Mouse (Mus musculus) embryo, embryonic 10.5 days (tissue): ENCODE measurements around the gene Wnt1.
"Not testable (repeated sequence)": the region's sequence is repeated elsewhere in the genome, so short reads cannot be mapped to it uniquely, and the experiment has no call there.

Experiments
- DNase-seq: peaks from one replicate; pipeline ENCODE4 v3.0.0-alpha.2; 2015; ENCODE audit warnings: low spot score

The Wnt1 gene

DNA sequence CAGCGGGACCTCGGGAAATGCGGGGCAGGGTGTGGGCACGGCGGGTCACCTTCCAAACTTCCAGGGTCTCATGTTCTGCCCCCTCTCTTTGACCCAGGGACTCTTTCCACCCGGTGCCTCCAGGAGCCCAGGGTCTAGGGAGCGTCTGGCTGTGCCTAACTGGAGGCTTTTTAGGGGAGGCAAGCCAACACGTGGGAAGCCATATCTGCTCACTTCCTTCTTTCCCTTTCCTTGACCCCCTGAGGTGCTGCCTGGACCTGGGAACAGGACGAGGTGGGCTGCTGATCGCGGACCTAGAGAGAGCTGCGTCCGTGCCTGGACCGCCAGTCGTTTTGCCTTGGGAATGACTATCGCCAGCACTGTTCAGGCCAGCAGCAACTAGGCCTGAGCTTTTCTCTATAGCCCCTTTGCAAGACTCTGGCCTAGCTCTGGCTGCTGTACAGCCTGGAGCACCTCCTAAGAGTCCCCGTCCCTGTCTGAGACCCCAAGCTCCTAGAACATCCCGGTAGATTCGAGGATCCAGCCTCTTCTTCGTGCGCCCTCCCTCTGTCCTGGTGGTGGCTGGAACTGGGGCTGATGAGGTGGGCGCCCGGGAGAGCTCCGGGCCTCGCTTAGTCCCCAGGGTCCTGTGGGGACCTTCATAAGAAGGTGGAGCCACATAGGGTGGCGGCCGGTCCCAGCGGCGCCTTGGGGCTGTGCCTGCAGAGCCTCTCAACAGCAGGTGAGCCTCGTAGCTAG, 16.6 kb downstream of the Wnt1 start:
- no peak for DNase-seq

DNA sequence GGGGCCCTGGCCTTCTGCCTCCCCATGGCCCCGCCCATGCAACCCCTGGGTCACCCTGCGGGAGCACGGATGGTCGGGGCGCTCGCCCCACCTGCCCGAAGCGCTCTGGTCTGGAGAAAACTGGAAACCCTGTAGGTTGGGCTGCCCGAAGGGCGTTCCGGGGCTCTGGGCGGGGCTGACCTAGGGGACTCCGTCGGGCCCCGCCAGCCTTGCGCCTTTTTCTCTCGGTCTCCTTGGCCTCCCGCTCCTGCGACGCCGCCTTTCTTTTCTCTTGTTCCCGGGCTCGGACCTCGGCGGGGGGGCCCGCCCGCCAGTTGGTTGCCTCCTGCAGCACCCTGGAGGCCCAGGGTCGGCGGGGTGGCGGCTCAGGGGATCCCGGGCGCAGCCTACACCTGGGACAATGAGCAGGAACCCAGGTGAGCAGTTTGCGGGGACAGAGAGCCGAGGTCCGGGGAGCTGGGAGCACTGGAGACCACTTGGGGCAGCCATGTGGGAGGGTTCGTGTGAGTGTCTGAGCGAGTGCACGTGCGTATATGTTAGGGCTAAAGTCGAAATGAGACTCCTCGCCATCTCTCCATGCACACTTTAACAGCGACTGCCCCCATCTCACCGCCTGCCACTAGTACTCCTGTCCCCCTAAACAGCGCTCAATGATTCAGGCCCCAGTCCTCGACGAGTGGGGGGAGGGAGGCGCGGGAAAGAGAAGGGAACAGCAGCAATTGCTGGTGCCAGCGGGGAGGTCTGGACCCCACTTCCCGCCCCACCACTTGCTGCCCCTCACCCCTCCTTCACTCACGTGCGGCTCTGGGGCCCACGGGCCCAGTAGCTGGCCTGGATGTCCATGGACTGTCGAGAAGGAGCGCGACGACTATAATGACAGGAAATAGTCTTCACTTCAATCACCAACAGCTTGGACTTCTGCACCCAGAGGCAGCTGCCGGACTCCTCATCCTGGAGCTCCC, 17.4 kb downstream of the Wnt1 start:
- no peak for DNase-seq

DNA sequence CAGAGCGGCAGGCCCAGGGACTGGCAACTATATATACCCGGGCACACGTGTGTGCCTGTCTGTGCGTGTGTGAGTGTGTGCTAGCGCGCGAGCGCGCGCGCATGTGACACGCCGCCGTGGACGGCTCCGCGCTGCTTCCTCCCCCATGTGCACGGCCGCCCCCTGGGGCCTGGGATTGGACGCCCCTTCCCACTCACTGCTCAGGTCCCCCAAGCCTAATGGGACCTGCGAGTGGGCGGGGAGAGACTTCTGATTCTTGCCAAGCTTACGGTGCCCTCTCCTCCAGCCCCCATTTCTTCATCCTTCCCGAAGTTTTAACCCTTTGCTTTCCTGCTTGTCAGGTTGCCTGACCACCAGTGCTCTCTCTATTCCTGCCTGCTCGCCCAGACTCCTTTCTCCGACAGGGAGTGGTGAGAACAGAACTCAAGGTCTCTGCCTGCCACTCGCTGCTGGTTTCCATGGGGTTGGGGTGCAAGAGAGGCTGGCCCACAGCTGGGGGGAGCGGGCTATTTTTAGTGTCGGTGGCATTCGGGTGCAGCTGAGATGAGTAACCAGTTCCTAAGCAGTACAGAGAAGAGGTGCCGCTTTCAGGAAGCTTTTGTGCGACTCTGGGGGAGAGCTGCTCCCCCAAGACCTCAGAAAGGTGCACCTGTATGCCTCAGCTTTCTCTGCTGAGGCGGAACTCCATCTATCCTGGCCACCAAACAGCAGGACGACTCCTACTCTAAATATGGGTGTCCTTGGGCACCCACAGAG, 18.4 kb downstream of the Wnt1 start:
- no peak for DNase-seq

DNA sequence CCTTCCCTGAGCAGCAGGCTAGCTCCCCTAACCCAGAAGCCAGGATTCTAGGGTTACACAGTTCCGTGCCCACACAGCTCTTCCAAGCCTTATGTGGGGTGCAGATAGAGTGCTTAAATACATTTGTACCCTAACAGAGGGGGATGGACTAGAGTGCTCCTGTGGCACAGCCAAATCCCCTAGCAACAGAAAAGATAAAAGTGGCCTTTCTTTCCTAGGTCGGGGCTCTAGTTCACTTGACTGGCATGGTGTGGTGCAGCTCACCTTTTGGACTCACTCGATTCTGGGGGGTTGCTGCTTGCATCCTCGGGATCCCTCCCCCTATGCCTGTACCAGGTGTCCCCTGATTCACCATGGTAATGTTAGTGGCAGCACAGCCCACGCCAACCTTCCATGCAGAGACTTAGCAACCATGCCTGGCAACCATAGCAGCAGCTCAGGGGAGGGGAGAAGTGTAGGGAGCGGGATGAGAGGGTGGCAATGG, 19.0 kb downstream of the Wnt1 start:
- no peak for DNase-seq

DNA sequence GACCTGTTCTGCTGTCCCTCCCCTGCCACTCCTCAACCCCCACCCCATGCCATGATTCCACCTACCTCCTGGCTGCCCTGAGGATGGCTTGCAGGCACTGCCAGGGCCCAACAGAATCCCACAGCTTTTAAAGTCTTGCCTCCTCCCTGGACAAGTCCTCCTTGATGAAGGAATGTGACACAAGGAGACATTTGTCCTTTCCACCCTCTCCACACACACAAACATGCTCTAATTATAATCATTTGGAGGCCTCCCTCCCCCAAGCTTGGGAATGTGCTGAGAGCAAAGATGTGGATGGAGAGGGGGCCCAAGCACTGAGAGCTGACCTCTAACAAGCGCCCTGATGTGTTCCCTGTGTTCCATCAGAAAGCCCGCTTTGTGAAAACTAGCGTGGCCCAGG, 19.7 kb downstream of the Wnt1 start, which contains the start of gene Ddn:
Gene Ddn (minus strand): TSS at position 101 of the 400 bp plus-strand sequence.
- DNase-seq: no peak

DNA sequence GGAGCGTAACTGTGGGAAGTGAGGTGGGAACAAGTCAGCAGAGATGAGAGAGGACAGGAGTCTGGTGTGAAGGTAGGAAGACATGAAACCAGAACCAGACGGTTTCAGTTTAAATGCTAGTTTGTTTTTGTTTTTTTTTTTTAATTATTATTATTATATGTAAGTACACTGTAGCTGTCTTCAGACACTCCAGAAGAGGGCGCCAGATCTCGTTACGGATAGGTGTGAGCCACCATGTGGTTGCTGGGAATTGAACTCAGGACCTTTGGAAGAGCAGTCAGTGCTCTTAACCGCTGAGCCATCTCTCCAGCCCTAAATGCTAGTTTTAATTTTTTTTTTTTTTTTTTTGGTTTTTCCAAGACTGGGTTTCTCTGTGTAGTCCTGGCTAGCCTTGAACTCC, 20.6 kb downstream of the Wnt1 start:
- not testable (repeated sequence) for DNase-seq

DNA sequence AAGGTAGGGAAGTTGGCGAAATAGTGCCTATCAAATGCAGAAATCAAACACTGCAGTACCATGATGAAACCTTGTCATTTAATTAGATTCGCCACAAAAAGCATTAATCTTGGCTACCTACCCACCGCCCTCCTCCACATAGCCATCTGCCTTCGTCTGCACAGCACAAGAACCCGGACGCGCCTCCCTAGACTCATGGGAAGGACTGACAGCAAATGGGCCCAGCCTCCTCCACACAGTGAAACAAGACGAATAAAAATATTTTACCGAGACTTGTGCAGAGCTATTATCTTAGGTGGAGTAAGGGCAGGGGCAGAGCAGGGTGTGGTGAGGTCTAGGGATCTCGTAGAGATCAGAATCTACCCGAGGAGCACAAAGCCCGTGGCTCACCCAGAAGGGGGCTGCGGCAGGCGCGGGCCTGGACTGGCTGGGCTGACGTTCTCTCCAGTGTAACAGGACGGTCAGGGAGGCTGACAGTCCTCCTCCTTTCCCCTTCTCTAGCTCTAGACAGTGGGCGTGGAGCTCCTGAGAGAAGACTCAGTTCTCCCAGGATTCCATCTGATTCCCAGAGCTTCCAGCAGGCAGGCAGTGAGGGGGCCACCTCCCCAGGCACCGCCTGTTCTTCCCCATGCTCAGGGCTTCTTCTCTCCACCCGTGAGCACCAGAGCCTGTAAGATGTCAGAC, 23.2 kb downstream of the Wnt1 start:
- no peak for DNase-seq

DNA sequence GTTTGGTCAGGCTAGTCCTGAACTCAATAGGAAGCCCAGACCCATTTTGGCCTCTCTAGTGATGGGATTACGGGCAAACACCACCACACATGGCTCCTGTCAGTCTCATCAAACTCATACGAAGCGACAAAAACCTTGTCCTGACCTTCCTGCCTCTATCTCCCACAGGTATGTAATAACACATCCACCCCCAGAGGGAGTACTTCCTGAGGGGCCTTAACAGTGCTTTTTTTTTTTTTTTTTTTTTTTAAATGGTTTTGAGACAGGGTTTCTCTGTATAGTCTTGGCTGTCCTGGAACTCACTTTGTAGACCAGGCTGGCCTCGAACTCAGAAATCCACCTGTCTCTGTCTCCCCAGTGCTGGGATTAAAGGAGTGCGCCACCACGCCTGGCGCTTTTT, 28.5 kb downstream of the Wnt1 start:
- no peak for DNase-seq

DNA sequence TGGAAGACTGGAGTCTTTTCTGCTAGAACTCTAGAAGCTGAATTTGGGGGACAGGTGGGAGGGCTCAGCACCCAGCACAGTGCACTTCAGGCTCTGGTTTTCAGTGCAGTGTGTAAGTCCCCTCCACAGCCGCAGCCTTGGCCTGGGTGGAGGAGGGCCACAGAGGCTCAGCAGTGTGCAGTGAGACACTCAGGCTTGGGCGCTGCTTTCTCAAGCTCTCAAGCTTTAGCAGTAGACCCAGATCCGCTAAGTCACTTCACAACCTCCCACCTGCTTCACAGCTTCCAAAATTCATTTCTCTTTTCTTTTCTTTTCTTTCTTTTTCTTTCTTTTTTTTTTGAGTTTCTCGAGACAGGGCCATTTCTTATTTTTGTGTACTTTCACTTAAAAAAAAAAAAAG, 31.3 kb downstream of the Wnt1 start:
- DNase-seq: no peak

DNA sequence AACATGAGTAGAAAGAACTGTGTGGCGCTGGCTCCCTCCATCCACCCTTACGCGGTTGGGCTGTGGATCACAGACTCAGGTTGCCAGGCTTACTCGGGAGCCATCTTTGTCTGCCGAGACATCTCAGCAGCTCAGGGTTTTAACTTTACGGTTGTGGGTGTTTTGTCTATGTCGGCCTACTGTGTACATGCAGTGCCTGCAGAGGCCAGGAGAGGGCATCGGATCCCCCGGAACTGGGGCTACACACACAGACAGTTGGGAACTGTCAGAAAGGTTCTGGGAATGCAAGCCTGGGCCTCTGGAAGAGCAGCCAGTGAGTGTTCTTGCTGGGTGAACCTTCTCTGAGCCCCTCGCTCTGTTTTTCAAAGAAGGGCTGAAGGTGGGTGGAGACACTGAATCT, 31.7 kb downstream of the Wnt1 start:
- peak; percentile 31 for DNase-seq

DNA sequence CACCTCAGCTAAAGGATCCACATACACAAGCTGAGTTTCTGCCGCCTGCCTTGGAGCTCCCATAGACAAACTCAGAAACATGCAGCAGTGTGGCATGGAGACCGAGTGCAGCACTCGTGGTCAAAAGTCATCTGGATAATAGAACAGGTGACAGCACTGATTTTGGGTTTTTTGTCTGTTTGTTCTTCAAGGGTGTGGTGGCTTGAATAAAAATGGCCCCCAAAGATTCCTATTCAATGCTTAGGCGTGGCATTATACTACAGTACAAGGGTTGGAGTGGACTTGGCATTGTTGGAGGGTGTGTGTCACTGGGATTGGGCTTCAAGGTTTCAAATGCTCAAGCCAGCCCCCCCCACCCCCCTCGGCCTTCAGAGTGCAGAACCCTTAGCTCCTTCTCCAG, 32.5 kb downstream of the Wnt1 start:
- no peak for DNase-seq

DNA sequence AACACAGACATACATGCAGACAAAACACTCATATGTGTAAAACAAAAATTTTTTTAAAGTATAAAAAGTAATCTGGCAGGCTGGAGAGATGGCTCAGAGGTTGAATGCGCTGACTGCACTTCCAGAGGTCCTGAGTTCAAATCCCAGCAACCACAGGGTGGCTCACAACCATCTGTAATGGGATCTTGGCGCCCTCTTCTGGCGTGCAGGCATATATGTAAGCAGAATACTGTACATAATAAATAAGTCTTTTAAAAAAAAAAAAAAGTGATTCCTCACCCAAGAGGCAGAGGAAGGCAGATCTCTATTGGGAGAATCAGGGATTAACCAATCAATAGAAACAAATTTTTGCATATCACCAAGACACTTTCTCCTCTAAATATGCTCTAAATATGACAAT, 33.8 kb downstream of the Wnt1 start:
- no peak for DNase-seq

DNA sequence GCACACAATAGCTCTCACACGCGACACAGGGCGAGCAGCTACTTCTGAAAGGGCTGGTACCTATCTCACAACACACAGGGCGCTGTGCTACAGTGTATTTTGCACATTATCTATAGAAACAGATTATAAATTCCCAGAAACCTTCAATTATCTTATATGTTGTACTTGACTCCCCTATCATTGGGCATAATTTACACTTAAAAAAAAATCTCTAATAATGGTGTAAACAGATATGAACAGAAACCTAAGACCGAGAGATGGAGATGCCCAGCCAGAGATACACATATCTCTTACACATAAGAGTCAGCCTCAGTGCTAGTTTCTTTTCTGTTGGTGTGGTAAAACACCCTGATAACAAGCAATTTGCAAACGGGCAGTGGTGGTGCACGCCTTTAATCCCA, 38.0 kb downstream of the Wnt1 start:
- no peak for DNase-seq

DNA sequence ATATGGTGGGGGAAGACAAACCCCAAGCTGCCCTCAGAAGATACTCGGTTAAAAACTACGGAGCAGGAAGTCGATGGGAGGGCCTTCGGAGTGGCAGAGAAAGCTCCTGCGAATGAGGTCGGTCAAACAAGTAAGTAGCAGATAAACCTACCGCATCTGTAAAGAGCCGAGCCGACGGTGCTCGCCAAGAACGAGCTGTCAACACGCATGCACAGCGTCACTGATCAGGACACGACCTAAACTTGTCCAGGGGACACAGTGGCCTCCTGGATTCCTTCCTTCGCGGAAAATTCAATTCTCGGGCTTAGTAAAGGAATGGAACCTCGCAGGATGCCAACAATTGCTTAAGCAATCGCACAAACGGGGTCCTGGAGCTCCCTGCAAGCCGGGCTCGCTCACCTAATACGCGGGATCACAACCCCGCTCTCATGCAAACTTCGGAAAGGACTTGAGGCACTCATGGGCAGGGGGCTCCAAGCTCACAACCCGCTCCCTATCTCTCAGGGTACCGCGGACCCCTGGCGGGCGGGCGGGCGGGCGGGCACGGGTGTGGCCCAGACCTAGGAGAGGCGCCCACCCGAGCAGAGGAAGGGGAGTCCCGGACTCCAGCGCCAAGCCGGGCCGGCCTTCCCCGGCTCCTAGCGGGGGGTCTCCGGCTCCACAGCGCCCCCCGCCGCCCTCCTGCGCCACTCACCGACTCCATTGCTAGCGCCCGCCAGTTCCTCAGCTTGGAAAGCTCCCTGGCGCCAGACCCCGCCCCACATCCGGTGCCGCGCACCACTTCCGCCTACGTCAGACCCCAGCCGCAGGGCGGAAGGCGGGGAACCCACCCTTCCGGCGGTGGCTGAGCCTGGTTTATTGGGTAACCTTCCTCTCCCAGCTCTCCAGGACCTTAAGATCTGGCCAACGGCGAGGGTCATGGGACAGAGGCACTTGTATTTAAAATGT, 41.4 kb downstream of the Wnt1 start, which contains the start of gene Prkag1:
Gene Prkag1 (minus strand): TSS at position 786 of the 948 bp plus-strand sequence.
- peak; percentile 97 for DNase-seq

DNA sequence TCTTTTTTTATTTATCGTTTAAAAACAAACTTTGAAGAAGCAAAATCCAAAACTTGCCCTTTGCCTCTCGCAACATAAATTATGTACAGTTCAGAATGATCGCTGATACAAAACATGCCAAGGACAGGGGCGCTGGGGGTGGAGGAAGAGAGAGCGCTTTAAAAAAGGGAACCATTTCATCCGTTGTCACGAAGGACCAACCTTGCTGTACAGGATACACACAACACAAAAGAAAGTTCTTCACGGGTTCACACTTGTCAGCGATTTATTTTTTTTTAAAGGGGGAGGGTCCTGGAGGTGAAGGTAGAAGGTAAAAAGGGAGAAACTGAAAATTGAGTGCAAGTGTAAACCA, 42.0 kb downstream of the Wnt1 start:
- DNase-seq: no peak

DNA sequence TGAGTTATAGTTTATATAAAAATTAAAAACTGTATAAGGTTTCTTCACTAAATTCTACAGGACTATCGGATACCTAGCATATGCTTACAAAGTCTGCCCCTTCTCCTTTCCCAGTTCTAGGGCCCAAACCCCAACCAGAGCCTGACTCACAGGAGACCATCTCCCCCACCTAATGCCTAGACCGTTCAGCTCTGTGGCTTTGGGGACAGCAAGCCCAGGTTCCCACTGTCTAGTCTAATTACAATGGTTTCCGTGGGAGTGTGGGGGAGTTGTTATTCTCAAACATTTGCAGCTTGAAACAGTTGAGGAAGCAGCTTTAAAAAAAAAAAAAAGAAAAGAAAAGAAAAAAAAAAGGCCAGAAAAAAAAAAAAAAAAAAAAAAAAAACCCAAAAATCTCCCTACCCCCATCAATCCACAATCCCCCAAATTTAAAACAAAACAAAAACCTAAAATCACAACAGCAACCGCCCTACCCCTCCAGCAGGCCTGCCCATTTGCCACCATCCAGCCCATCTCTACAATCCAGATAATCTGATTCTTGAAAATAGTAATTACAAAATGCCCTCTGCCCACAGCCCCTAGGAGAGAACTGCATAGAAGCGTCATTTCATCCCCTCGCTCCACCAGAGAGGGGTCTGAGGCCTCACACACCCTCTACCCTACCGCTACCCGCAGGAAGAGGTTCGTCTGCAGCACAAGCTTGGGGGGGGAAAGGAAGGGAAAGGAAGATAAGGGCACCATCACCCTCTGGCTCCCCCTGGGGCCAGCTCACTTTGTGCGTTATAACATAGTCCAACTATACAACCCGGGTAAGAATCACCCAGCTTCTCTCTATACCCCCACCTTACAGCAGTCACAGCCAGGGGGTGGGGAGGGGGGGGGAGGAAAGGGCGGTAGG, 42.8 kb downstream of the Wnt1 start:
- no peak for DNase-seq

DNA sequence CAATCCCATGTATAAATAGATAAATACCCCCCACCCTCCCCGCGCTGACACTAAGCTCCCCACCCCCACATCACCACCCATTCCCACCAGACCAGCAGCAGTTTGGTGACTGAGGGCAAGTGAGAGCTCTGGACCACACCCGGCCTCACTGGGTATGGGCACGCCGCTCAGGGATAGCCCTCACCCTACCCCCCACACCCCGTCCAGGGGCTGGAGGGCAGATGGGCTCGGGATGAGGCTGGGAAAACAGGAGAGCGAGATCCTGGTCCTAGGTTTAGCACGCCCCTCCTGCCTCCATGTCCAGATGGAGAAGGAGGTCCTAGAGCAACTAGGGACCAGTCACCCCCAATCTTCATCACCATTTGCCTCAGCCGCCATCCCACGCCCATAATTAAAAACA, 43.6 kb downstream of the Wnt1 start:
- no peak for DNase-seq

DNA sequence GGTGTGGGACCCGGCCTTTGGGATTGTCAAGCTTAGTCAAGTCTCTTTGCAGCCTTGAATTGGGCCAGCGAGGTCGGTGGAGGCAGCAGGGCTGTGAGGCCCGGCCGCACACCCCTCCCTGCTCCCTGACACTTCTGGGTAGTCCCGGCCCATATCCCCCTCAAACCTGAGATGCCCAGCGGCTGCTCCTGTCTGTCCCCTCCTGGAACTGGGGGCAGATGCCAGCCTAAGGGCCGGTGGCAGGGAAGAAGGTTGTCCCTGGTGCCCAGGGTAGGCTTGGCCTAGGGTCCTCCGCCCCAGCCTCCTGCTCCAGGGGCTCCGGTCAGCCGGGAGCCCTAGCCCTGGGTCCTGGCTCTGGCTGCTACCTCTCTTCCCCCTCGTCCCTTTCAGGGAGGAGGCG, 44.4 kb downstream of the Wnt1 start:
- DNase-seq: no peak

DNA sequence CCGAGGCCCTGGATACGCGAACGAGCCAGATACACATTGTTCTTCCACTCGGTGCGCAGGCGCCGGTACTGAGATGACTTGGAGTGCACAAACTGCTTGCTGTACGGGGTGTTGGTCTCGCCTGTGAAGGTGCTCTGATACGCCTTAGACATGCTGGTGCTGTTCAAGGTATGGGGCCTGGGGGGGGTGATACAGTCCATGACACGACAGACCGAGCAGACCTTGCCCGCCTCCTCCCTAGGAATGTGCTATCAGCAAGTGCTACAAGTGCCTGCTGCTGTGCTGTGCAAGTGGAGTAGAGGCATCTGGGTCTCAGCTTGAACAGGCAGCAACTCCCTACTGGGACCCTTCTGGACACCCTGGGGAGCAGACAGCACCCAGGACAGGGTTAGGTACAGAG, 45.6 kb downstream of the Wnt1 start:
- DNase-seq: no peak
